Mouse (Mus musculus): ENCODE measurements around the gene Apoh. TPM values are rescaled to one million over a fixed set of nuclear protein-coding genes. Genes with fewer than 3 reads are reported as not detected.
A peak's percentile ranks its signal among the peaks of the same experiment; 100 is the strongest.

Apoh gene
- polyA plus RNA-seq, 1 experiment from 2014 or later, result not detected

DNA sequence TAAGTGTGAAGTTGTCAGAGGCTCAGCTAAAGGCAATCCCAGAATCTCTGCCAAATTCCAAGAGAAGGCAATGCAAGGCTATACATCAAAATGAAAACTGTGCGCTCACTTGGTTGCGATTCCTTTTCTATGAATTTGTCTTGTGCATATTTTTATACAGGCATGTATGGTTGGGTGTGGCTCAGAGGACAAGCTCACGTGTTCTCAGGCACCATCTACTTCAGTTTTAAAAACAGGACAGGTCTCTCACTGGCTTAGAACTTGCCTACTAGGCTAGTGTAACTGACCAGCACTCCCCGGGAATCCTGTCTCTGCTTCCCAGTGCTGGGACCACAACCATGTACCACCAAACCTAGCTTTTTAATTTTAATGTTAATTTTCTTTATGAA, 35.2 kb downstream of the Apoh start:
- no peak overlapping the region for H3K4me3 ChIP-seq (ENCODE audit: low read depth, low read length)
- DNase-seq (ENCODE audit: low spot score, missing footprints), result no peak
- no peak overlapping the region for H3K27ac ChIP-seq (ENCODE audit: low read depth, low read length)
- H3K9me3 ChIP-seq (ENCODE audit: control insufficient read depth, low read length), result no peaks in the 10 kb centered on the region
- H3K4me1 ChIP-seq (ENCODE audit: control insufficient read depth, insufficient read depth, low read length), result no peaks in the 10 kb centered on the region
- H3K36me3 ChIP-seq (ENCODE audit: control insufficient read depth, insufficient read depth, low read length), result no peaks in the 10 kb centered on the region
- no peak overlapping the region for H3K4me2 ChIP-seq
- 85% methylated on average over 4 of the region's 4 CpGs for WGBS
- H3K9ac ChIP-seq (ENCODE audit: low read length), result no peak overlapping the region
- no peaks in the 10 kb centered on the region for H3K27me3 ChIP-seq (ENCODE audit: control insufficient read depth, insufficient read depth, low read length)
- ATAC-seq (ENCODE audit: low FRiP score), result no peak

GRCm38 (mm10) chr11:108382664-108383063, 39.5 kb downstream of the Apoh start:
- Histone ChIP-seq H3K9me3 (ENCODE audit: control insufficient read depth, low read length) (no peaks in the 10 kb centered on the region), H3K27ac (ENCODE audit: low read depth, low read length) (no peak overlapping the region), H3K27me3 (ENCODE audit: control insufficient read depth, insufficient read depth, low read length) (no peaks in the 10 kb centered on the region), H3K4me3 (ENCODE audit: low read depth, low read length) (no peak overlapping the region), H3K9ac (ENCODE audit: low read length) (no peak overlapping the region), H3K4me1 (ENCODE audit: control insufficient read depth, insufficient read depth, low read length) (peaks cover 3% of the 10 kb centered on the region; the same call in 1 of the 2 replicates), H3K36me3 (ENCODE audit: control insufficient read depth, insufficient read depth, low read length) (no peaks in the 10 kb centered on the region), H3K4me2 (no peak overlapping the region)
- ATAC-seq (ENCODE audit: low FRiP score), result no peak
- peak; percentile 28 for DNase-seq (ENCODE audit: low spot score, missing footprints)
- WGBS, result 72% methylated on average over 3 of the region's 3 CpGs

DNA sequence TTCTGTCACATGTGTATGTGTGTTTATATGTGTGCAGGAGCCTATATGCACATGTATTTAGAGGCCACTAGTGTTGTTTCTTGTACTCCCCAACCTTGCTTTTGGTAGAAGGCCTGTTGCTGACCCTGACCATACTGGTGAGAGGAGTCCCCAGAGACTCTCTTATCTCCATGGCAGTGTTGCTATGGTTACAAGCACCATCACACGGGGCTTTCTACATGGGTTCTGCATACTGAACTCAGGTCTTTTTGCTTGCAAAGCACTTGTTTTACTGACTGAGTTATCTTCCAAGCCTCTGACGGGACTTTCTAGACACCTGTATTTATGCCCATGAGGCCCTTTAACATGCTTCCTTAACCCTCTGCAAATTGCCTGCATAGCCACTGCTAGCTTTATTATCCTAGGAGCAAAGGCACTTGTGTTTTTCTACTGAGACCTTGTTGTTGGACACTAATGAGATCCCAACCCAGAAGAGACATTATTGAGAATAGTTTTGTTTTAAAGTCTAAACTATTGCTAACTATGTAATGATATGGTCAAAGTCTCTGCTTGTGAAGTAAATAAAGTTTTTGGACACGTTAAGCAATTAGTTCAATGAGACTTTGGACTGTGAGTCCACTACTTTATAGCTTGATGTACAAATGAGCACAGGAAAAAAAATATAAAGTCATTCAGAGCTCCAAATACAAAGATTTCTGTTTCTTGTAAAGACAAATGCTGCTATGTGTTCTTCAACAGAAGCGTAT, 41.9 kb downstream of the Apoh start:
- Histone ChIP-seq H3K27me3 (ENCODE audit: control insufficient read depth, insufficient read depth, low read length) (no peaks in the 10 kb centered on the region), H3K27ac (ENCODE audit: low read depth, low read length) (no peak overlapping the region), H3K4me2 (no peak overlapping the region), H3K9ac (ENCODE audit: low read length) (no peak overlapping the region), H3K4me1 (ENCODE audit: control insufficient read depth, insufficient read depth, low read length) (peaks cover 3% of the 10 kb centered on the region; the same call in 1 of the 2 replicates), H3K36me3 (ENCODE audit: control insufficient read depth, insufficient read depth, low read length) (no peaks in the 10 kb centered on the region), H3K4me3 (ENCODE audit: low read depth, low read length) (no peak overlapping the region), H3K9me3 (ENCODE audit: control insufficient read depth, low read length) (no peaks in the 10 kb centered on the region)
- no peak for DNase-seq (ENCODE audit: low spot score, missing footprints)
- 67% methylated on average over 4 of the region's 4 CpGs for WGBS
- no peak for ATAC-seq (ENCODE audit: low FRiP score)

DNA sequence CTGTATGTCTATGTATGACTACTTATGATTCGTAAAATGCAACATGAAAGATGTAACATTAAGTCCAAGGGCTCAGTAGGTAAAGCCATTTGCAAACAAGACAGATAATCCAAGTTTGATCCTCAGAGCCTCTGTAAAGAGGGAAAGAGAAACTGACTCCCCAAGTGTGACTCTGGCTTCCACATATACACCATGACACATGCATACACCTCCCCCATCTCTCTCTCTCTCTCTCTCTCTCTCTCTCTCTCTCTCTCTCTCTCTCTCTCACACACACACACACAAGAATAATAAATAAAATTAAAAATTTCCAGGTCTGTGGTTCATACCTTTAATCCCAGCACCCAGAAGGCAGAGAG, 42.5 kb downstream of the Apoh start:
- Histone ChIP-seq H3K27me3 (ENCODE audit: control insufficient read depth, insufficient read depth, low read length) (no peaks in the 10 kb centered on the region), H3K4me2 (no peak overlapping the region), H3K9ac (ENCODE audit: low read length) (no peak overlapping the region), H3K27ac (ENCODE audit: low read depth, low read length) (no peak overlapping the region), H3K4me1 (ENCODE audit: control insufficient read depth, insufficient read depth, low read length) (peaks cover 3% of the 10 kb centered on the region; the same call in 1 of the 2 replicates), H3K36me3 (ENCODE audit: control insufficient read depth, insufficient read depth, low read length) (no peaks in the 10 kb centered on the region), H3K4me3 (ENCODE audit: low read depth, low read length) (no peak overlapping the region), H3K9me3 (ENCODE audit: control insufficient read depth, low read length) (no peaks in the 10 kb centered on the region)
- no peak for DNase-seq (ENCODE audit: low spot score, missing footprints)
- 89% methylated on average over 1 of the region's 1 CpGs for WGBS
- no peak for ATAC-seq (ENCODE audit: low FRiP score)

DNA sequence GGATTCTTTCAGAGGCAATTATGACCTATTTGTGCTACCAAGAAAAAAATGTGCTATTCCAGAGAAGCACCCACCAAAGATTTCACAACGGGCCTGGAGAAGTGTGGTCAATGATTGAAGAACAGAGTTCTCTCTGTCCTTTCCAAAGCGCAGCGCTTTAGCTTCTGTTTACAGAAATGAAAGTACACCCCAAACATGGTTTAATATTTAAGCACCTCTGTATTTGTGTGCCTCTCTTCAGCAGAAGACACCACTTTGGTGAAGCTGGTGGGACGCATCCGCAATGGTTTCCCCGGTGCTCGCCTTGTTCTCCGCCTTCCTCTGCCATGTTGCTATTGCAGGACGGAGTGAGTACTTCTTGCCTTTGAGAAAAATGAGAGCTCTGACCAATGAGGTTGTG, 51.9 kb downstream of the Apoh start:
- WGBS, result 94% methylated on average over 9 of the region's 9 CpGs
- Histone ChIP-seq H3K4me3 (ENCODE audit: low read depth, low read length) (no peak overlapping the region), H3K4me1 (ENCODE audit: control insufficient read depth, insufficient read depth, low read length) (no peaks in the 10 kb centered on the region), H3K9ac (ENCODE audit: low read length) (no peak overlapping the region), H3K27ac (ENCODE audit: low read depth, low read length) (no peak overlapping the region), H3K4me2 (no peak overlapping the region), H3K27me3 (ENCODE audit: control insufficient read depth, insufficient read depth, low read length) (no peaks in the 10 kb centered on the region), H3K36me3 (ENCODE audit: control insufficient read depth, insufficient read depth, low read length) (no peaks in the 10 kb centered on the region), H3K9me3 (ENCODE audit: control insufficient read depth, low read length) (no peaks in the 10 kb centered on the region)
- no peak for ATAC-seq (ENCODE audit: low FRiP score)
- DNase-seq (ENCODE audit: low spot score, missing footprints), result no peak

DNA sequence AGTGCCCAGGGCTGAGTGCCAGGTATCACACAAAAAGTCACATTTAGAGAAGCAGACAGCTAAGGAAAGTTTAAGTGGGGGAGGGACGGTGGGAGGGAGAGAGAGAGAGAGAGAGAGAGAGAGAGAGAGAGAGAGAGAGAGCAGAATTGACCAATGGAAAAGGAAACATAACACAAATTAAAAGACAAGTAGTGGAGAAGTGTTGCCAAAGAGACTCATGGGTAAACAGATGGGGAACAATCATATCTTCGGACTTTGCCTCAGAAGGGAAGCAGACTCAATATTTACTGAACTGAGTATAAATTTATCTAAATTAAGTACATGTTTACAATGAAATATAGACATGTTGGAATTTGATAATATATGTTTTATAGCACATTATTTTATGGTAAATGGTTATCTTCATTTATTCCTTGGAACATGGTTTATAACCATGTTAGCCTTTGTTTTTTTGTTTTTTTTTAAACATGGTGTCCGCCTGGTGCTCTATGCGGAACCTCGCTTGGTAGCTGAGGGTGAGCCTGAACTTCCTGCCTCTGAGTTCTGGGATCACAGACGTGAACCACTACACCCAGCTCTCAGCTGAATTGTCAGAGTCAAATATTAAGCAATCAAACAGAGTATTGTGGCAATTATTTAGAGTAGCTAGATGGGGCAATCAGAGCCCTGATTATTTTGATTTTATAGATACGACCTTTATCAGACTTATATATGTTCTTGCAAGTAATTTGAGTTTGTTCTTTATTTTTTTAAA, 53.1 kb downstream of the Apoh start:
- no peaks in the 10 kb centered on the region for H3K9me3 ChIP-seq (ENCODE audit: control insufficient read depth, low read length)
- no peaks in the 10 kb centered on the region for H3K4me1 ChIP-seq (ENCODE audit: control insufficient read depth, insufficient read depth, low read length)
- H3K9ac ChIP-seq (ENCODE audit: low read length), result no peak overlapping the region
- no peak overlapping the region for H3K4me3 ChIP-seq (ENCODE audit: low read depth, low read length)
- H3K27me3 ChIP-seq (ENCODE audit: control insufficient read depth, insufficient read depth, low read length), result no peaks in the 10 kb centered on the region
- H3K4me2 ChIP-seq, result no peak overlapping the region
- H3K27ac ChIP-seq (ENCODE audit: low read depth, low read length), result no peak overlapping the region
- DNase-seq (ENCODE audit: low spot score, missing footprints), result no peak
- WGBS, result 86% methylated on average over 7 of the region's 7 CpGs
- no peaks in the 10 kb centered on the region for H3K36me3 ChIP-seq (ENCODE audit: control insufficient read depth, insufficient read depth, low read length)
- ATAC-seq (ENCODE audit: low FRiP score), result no peak

DNA sequence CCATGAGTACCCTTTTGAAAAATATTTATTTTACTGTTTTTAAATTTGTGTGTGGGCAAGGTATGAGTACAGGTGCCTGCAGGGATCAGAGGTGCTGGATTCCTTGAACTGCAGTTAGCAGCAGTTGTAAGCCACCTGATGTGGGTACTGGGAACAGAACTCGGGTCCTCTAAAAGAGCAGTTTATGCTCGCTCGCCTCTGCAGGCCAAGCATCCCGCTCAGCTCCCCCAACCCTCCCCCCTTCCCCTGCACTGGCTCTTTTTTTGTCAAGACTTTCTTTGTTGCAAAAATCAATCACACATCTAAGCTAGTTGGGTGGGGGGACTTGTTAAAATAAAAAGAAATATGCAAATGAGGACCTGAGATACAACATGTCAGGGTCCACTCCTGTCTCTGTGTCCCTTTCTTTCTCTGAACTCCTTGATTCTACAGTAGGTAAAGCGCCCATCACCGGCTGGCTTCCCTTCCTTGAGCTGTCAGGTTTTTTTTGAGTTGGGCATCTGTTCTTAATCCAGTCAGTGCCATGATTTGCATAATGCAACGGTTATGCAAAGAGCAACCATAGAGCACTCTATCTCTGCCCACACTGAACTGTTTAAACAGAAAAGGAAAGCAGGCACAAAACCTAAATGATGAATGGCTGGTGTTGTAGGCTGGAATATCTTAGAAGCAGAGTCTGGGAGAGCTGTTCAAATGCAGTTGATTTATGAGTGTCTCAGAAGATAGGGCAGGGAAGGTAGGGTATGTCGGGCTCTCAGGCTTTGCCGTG, 66.9 kb downstream of the Apoh start:
- Histone ChIP-seq H3K9ac (ENCODE audit: low read length) (no peak overlapping the region), H3K4me3 (ENCODE audit: low read depth, low read length) (no peak overlapping the region), H3K27me3 (ENCODE audit: control insufficient read depth, insufficient read depth, low read length) (no peaks in the 10 kb centered on the region), H3K9me3 (ENCODE audit: control insufficient read depth, low read length) (no peaks in the 10 kb centered on the region), H3K27ac (ENCODE audit: low read depth, low read length) (no peak overlapping the region), H3K36me3 (ENCODE audit: control insufficient read depth, insufficient read depth, low read length) (no peaks in the 10 kb centered on the region), H3K4me1 (ENCODE audit: control insufficient read depth, insufficient read depth, low read length) (no peaks in the 10 kb centered on the region), H3K4me2 (no peak overlapping the region)
- DNase-seq (ENCODE audit: low spot score, missing footprints) (no peak), ATAC-seq (ENCODE audit: low FRiP score) (no peak)
- 58% methylated on average over 7 of the region's 9 CpGs for WGBS

DNA sequence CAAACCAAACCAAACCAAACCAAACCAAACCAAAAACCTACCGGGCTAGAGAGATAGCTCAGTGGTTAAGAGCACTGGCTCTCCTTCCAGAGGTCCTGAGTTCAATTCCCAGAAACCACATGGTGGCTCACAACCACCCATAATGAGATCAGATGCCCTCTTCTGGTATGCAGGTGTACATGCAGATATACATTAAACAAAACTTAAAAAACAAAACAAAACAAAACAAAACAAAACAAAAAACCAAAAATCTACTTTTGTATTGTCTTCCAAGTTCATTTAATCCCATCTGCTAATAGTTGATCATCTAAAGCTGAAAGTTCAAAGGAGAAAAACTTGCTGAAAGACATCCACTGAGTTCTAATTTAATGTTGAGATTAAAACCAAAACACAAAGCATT, 73.2 kb downstream of the Apoh start:
- Histone ChIP-seq H3K4me3 (ENCODE audit: low read depth, low read length) (no peak overlapping the region), H3K27me3 (ENCODE audit: control insufficient read depth, insufficient read depth, low read length) (no peaks in the 10 kb centered on the region), H3K4me1 (ENCODE audit: control insufficient read depth, insufficient read depth, low read length) (no peaks in the 10 kb centered on the region), H3K9me3 (ENCODE audit: control insufficient read depth, low read length) (no peaks in the 10 kb centered on the region), H3K4me2 (no peak overlapping the region), H3K9ac (ENCODE audit: low read length) (no peak overlapping the region), H3K36me3 (ENCODE audit: control insufficient read depth, insufficient read depth, low read length) (no peaks in the 10 kb centered on the region), H3K27ac (ENCODE audit: low read depth, low read length) (no peak overlapping the region)
- ATAC-seq (ENCODE audit: low FRiP score) (no peak), DNase-seq (ENCODE audit: low spot score, missing footprints) (no peak)
- WGBS, result 87% methylated on average over 1 of the region's 1 CpGs

- Histone ChIP-seq H3K27me3 (ENCODE audit: control insufficient read depth, insufficient read depth, low read length) (no peaks in the 10 kb centered on the region), H3K36me3 (ENCODE audit: control insufficient read depth, insufficient read depth, low read length) (no peaks in the 10 kb centered on the region), H3K27ac (ENCODE audit: low read depth, low read length) (no peak overlapping the region), H3K4me3 (ENCODE audit: low read depth, low read length) (no peak overlapping the region), H3K4me1 (ENCODE audit: control insufficient read depth, insufficient read depth, low read length) (peaks cover 2% of the 10 kb centered on the region), H3K9ac (ENCODE audit: low read length) (no peak overlapping the region), H3K4me2 (no peak overlapping the region), H3K9me3 (ENCODE audit: control insufficient read depth, low read length) (no peaks in the 10 kb centered on the region)
- no peak for ATAC-seq (ENCODE audit: low FRiP score)
- 56% methylated on average over 1 of the region's 1 CpGs for WGBS
- DNase-seq (ENCODE audit: low spot score, missing footprints), result peak; percentile 92
Observed at GRCm38 (mm10) chr11:108418540-108418939, 75.4 kb downstream of the Apoh start.

Data from midbrain, embryonic 11.5 days (tissue).